Mouse (Mus musculus): Measurements from ENCODE around the gene Hist4h4.
"Not testable (repeated sequence)": the region's sequence is repeated elsewhere in the genome, so short reads cannot be mapped to it uniquely, and the experiment has no call there.

Hist4h4 gene

GRCm38 (mm10) chr6:136815381-136815780, 11.2 kb upstream of the Hist4h4 start:
- DNase-seq (ENCODE audit: low read depth, low spot score): no peak

GRCm38 (mm10) chr6:136813117-136813516, 8.9 kb upstream of the Hist4h4 start:
- DNase-seq (ENCODE audit: low read depth, low spot score): peak; percentile 68

DNA sequence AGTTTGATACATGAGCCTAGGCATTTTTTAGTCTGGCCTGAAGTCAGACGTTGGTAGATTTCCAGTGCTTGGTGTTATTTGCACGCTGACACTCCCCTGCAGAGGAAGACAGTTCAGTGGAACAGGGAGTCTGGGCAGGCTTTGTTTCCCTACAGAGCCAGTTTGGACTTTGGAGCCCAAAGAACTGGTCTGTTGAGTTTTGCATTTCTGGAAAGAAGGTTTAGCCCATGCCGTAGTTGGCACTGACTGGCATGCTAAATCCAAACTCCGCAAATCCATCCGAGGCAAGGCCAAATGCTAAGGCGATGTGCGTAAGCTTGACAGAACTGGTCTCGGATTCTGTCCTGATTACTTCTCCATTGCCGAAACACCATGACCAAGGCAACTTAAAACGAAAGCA, 7.0 kb upstream of the Hist4h4 start:
- no peak for DNase-seq (ENCODE audit: low read depth, low spot score)

DNA sequence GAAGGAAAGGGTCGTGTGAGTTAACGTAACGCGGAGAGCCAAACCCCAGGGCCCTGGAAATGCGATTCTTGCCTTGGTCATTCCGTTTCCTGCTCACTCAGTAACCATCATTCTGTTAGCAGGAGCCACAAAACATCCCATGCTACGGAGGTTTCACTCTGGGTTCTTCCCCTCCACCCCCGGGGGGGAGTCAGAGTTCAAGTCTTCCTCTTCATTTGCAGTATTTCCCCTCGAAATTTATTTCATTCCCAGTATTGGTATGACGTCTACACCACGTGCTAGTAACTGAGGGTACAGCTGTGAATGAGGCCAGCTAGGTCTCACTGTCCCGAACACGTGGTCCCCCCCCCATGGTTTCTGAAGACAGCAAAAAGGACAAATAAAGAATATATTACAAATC, 5.5 kb upstream of the Hist4h4 start:
- DNase-seq (ENCODE audit: low read depth, low spot score): no peak

DNA sequence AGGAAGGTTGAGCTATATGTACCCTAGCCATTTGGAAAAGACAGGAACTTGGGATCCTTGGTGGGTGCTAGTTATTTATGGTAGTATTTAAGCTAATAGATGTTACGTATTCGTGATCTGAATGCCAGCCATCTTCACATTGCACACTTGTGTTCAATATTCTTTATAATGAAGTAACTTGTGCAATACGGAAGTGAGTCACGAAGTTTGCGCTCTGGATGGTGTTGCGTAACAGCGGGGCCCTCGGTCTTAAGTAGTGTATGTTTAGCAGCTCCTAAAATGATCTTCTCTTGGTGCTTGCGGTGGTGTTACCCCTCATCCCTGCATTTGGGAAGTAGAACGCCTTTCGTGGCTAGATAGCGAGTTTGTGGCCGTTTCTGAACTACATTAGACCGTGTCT, 4.9 kb upstream of the Hist4h4 start:
- DNase-seq (ENCODE audit: low read depth, low spot score): no peak

- DNase-seq (ENCODE audit: low read depth, low spot score): no peak
Observed at GRCm38 (mm10) chr6:136808631-136809046, 4.4 kb upstream of the Hist4h4 start.

- peak; percentile 95 for DNase-seq (ENCODE audit: low read depth, low spot score)
Observed at GRCm38 (mm10) chr6:136808014-136808417, 3.8 kb upstream of the Hist4h4 start, which contains the start of gene H2afj. Gene H2afj, plus strand, starts transcription at chr6:136808244.

GRCm38 (mm10) chr6:136807395-136808013, 3.3 kb upstream of the Hist4h4 start:
- DNase-seq (ENCODE audit: low read depth, low spot score): no peak

DNA sequence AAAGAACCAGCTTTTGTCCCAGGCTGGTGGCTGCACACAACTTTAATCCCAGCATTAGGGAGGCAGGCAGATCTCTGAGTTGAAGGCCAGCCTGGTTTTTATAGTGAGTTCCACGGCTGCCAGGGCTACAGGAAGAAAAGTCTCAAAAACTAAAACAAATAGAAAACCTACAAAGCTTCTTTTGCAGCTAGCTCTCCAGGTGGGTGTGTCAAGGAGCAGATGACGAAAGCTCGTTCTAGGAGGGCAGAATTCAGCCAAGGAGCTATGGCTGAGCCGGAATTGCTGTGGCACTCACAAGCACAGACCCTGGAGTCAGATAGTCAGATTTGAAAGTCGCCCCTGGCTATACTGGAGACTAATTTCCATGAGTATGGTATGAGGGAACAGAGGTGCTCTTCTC, 2.6 kb upstream of the Hist4h4 start:
- no peak for DNase-seq (ENCODE audit: low read depth, low spot score)

GRCm38 (mm10) chr6:136805409-136805775, 1.2 kb upstream of the Hist4h4 start:
- DNase-seq (ENCODE audit: low read depth, low spot score): no peak

- no peak for DNase-seq (ENCODE audit: low read depth, low spot score)
Observed at GRCm38 (mm10) chr6:136804705-136805408, 642 bp upstream of the Hist4h4 start.

DNA sequence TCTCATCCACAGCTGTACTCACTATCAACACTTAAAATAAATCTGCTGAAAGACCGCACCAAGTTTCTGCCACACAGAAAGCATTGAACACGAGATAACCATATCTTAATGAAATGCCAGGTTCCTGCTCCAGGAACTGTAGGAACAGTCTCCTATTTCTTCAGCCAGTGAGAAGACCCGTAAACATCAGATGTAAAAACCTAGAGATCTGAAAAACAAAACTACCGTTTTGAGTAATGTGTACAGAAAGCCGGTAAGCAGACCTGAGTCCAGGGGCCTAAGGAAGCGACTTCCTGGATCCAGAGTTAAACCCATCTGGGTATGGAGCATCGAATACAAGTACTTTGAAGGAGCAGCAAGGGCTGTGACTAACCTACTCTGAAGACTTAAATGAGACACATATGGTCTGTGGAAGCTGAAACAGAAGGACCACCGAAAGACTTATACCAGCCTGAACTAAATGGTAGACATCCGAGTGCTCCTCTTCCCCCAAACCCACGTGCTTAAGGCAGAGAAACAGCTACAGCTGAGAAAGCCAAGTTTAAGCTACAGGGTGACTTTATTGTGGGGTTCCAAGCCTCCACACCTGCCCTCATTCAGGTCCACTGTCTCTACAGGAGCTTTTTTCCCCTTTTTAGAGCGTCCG, 999 bp downstream of the Hist4h4 start:
- DNase-seq (ENCODE audit: low read depth, low spot score): no peak

- DNase-seq (ENCODE audit: low read depth, low spot score): no peak
Observed at GRCm38 (mm10) chr6:136801274-136801673, 2.9 kb downstream of the Hist4h4 start.

DNA sequence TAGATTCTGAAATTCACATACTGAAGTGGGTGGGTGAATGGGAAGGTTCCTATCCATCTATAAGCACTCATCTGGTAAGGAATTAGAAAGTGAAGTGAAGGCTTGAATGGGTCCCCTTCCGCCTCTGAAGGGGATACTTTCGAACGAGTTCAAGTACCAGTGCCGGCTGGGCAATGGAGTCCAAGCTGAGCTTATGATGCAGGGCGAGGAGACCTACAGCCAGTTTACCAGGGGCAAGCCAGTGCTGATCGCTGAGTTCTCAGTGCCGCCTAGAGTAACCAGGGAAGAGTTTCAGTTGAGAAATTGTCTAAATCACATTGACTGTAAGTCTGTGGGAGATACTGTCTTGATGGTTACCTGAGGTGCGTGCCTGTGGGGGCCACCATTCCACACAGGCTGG, 3.5 kb downstream of the Hist4h4 start:
- no peak for DNase-seq (ENCODE audit: low read depth, low spot score)

DNA sequence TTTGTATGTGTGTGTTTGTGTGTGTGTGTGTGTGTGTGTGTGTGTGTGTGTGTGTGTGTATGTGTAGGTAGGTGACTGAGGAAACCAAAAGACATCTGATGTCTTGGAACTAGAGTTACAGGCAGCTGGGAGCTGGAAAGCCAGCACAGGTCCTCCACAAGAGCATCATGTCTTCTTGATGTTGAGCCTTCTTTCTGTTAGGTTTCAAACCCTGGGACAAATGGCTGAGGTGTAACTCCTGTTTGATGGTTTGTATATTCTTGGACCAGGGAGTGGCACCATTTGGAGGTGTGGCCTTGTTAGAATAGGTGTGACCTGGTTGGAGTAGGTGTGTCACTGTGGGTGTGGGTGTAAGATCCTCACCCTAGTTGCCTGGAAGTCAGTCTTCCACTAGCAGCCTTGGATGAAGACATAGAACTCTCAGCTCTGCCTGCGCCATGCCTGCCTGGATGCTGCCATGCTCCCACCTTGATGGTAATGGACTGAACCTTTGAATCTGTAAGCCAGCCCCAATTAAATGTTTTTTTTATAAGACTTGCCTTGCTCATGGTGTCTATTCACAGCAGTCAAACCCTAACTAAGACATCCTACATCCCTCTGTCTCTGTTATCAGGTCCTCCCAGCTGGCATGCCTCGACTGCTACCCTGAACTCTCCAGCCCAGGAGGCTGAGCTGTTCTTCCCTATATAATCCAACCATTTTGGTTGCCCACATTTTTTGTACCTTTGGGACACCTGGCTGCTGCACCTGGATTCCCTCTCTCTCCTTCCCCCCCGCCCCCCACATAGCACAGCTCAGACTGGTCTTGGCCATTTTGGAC, 6.1 kb downstream of the Hist4h4 start:
- not testable (repeated sequence) for DNase-seq (ENCODE audit: low read depth, low spot score)

DNA sequence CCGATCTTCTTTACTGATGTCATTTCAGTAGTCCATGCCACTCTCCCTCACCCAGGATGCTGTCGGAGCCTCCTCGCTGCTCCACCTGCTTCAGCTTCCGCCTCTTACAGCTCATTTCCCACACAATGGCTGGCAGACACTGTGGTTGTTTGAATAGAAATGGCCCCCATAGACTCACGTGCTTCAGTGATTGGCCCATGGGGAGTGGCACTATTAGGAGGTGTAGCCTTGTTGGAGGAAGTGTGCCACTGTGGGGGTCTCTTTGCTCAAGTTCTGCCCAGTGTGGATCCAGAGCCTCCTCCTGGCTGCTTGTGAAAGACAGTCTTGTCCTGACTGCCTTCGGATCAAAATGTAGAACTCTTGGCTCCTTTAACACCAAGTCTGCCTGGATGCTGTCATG, 8.4 kb downstream of the Hist4h4 start:
- no peak for DNase-seq (ENCODE audit: low read depth, low spot score)

DNA sequence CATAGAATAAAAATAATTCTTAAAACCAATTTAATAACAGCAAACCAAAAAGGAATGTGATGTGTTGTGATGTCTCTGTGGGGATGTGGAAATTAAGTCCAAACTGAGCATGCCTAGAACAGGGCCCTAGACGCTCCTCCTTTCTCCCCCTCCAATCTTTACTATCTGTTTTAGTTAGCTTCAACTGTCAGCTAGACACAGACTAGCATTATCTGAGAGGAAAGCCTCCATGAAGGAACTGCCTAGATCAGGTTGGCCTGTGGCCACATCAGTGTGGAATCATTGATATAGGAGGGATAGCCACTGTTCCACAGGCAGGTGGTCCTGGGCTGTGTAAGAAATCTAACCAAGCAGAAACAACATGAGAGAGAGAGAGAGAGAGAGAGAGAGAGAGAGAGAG, 9.1 kb downstream of the Hist4h4 start:
- DNase-seq (ENCODE audit: low read depth, low spot score): no peak

GRCm38 (mm10) chr6:136793831-136794525, 10.2 kb downstream of the Hist4h4 start:
- no peak for DNase-seq (ENCODE audit: low read depth, low spot score)

DNA sequence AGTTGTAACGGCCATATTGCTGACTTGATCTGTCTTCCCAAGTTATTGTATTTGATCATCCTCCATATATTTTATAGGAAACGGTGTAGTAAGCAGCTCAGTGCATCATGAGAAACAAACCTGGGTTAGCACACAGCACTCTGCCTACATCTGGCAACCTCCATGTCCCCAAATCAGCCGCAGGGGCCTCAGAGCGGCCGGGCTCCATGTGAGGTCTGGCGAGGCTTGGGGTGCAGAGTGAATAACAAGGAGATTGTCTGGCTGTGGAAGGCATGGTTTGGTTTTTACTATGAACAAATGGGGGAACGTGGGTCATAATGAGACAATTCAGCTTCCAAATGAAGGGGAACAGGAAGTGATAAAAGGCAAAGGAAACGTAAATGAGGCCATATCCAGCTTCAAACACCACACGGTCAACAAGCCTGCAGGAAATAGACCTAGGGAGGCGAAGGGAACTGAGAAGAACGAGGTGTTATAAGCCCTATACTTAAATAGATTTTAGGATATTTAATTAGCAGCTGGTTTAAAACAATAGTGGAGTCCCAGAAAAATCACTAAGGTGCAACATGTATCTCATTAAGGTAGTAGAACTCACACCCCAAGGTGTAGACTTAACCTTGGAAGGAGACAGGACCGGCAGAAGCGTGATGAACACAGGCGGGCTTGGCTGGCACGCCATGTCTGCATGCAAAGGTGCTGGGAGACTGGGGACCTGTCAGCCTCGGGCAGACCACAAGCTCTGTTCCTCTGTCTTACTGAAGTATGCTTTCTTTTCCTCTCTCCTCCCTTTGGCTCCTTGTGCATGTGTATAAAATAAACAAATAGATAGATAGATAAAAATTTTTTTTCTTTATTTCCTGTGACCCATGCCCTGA, 11.1 kb downstream of the Hist4h4 start:
- no peak for DNase-seq (ENCODE audit: low read depth, low spot score)

DNA sequence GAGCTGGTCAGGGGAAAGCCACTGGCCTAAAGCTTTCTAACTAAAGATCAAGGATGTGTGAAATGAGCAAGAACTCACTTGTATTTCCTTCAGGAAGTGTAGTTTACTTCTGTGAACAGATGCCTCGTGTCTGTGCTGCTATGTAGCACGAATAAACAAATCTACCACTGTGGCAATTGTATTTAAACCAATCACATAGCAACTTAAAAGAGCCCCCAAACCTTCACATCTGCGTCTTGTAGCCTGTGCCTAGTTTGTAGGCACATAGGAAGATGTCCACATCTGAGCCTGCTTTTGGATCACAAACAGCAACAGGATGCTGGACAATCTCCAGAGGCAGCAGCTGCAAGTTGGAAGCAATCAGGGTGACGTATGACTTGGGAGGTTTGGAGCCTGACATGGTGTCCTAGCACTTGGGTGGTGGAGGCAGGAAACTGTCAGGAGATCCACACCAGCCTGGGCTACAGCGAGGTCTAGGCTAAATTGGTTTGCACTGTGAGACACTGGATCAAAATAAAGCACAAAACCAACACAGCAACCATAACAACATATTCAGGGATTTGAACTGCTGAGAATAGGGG, 14.7 kb downstream of the Hist4h4 start:
- DNase-seq (ENCODE audit: low read depth, low spot score): no peak
